Mouse (Mus musculus): ENCODE measurements around the gene Tmem132a.
A peak's percentile ranks its signal among the peaks of the same experiment; 100 is the strongest.

Tmem132a gene

GRCm38 (mm10) chr19:10878201-10878837, 8.6 kb upstream of the Tmem132a start:
- DNase-seq (ENCODE audit: low spot score in 2 of 2), result no peak

GRCm38 (mm10) chr19:10871328-10871961, 1.7 kb upstream of the Tmem132a start:
- no peak for DNase-seq (ENCODE audit: low spot score in 2 of 2)

- no peak for DNase-seq (ENCODE audit: low spot score in 2 of 2)
Measured at GRCm38 (mm10) chr19:10870676-10871075, 936 bp upstream of the Tmem132a start.

GRCm38 (mm10) chr19:10869241-10869885, 377 bp downstream of the Tmem132a start:
- DNase-seq (ENCODE audit: low spot score in 2 of 2), result peak; percentile 88 to 90

- no peak for DNase-seq (ENCODE audit: low spot score in 2 of 2)
Measured at GRCm38 (mm10) chr19:10868623-10869141, 1.1 kb downstream of the Tmem132a start.

- no peak for DNase-seq (ENCODE audit: low spot score in 2 of 2)
Measured at GRCm38 (mm10) chr19:10867946-10868622, 1.7 kb downstream of the Tmem132a start.

- no peak for DNase-seq (ENCODE audit: low spot score in 2 of 2)
Measured at GRCm38 (mm10) chr19:10866351-10866750, 3.4 kb downstream of the Tmem132a start.

GRCm38 (mm10) chr19:10860072-10860497, 9.7 kb downstream of the Tmem132a start:
- no peak for DNase-seq (ENCODE audit: low spot score in 2 of 2)

GRCm38 (mm10) chr19:10856520-10856919, 13.2 kb downstream of the Tmem132a start:
- no peak for DNase-seq (ENCODE audit: low spot score in 2 of 2)

GRCm38 (mm10) chr19:10855422-10855821, 14.3 kb downstream of the Tmem132a start:
- no peak for DNase-seq (ENCODE audit: low spot score in 2 of 2)

GRCm38 (mm10) chr19:10847311-10848087, 22.2 kb downstream of the Tmem132a start:
- no peak for DNase-seq (ENCODE audit: low spot score in 2 of 2)

GRCm38 (mm10) chr19:10846150-10846549, 23.6 kb downstream of the Tmem132a start:
- no peak for DNase-seq (ENCODE audit: low spot score in 2 of 2)

- no peak for DNase-seq (ENCODE audit: low spot score in 2 of 2)
Measured at GRCm38 (mm10) chr19:10845454-10845853, 24.3 kb downstream of the Tmem132a start.

GRCm38 (mm10) chr19:10844206-10844605, 25.5 kb downstream of the Tmem132a start:
- DNase-seq (ENCODE audit: low spot score in 2 of 2), result no peak

GRCm38 (mm10) chr19:10842914-10843313, 26.8 kb downstream of the Tmem132a start:
- DNase-seq (ENCODE audit: low spot score in 2 of 2), result no peak

GRCm38 (mm10) chr19:10841721-10842626, 27.8 kb downstream of the Tmem132a start:
- DNase-seq (ENCODE audit: low spot score in 2 of 2), result no peak

- no peak for DNase-seq (ENCODE audit: low spot score in 2 of 2)
Measured at GRCm38 (mm10) chr19:10839010-10839892, 30.5 kb downstream of the Tmem132a start, which contains the start of gene Slc15a3. TSS of gene Slc15a3 (plus strand) at chr19:10839727.

- DNase-seq (ENCODE audit: low spot score in 2 of 2), result no peak
Measured at GRCm38 (mm10) chr19:10835671-10836070, 34.1 kb downstream of the Tmem132a start.

- DNase-seq (ENCODE audit: low spot score in 2 of 2), result no peak
Measured at GRCm38 (mm10) chr19:10833611-10834010, 36.1 kb downstream of the Tmem132a start.

Data from right cerebral cortex, postnatal 36 days (tissue).